Mouse (Mus musculus): ENCODE measurements around the gene Tet2. TPM values are rescaled to one million over a fixed set of nuclear protein-coding genes. Genes with fewer than 3 reads are reported as not detected.

Tet2 gene
- polyA plus RNA-seq, 1 experiment: 24.3 TPM

DNA sequence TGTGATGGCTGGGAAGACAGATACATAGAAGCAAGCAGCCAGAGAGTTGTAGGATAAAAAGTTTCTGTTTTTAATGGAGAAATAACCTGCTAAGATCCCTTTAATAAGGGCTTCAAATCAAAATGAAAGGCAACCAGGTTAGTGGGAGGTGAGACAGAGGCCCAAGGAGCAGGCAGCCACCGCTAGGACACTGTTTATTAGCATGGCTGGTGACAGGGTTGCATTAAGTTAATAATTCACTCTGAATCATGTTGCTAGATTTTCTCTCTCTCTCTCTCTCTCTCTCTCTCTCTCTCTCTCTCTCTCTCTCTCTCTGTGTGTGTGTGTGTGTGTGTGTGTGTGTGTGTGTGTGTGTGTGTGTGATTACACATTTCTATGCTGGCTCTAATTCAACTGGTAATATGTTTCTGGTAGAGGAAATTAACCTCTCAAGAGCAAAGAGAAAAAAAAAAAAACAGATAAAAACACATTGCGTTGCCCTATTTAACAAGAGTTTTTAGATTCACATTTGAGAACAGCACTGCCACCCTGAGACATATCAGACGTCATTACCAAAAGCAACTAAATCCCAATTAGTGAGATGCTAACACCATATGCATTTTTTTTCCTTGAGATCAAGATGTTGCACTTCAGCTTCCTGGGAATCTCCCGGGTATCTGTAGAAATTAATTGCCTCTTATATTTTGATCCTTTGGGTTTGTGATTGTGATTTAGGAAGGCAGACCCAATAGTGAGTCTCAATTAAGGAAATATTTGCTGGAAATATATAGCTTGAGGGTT, 115.4 kb downstream of the Tet2 start:
- TF ChIP-seq POLR2A (IDR thresholded peaks at IDR 0.05; ENCODE audit: low read depth, low read length) (no peak), CTCF (IDR thresholded peaks at IDR 0.05; ENCODE audit: borderline replicate concordance, insufficient read depth, low read length) (no peak)
- no peak overlapping the region for H3K27ac ChIP-seq (ENCODE audit: insufficient read depth, low read length)
- H3K4me1 ChIP-seq (ENCODE audit: control insufficient read depth, insufficient read depth, low read length): no peaks in the 10 kb centered on the region
- no peak overlapping the region for H3K4me3 ChIP-seq (ENCODE audit: insufficient read depth, low read length)

DNA sequence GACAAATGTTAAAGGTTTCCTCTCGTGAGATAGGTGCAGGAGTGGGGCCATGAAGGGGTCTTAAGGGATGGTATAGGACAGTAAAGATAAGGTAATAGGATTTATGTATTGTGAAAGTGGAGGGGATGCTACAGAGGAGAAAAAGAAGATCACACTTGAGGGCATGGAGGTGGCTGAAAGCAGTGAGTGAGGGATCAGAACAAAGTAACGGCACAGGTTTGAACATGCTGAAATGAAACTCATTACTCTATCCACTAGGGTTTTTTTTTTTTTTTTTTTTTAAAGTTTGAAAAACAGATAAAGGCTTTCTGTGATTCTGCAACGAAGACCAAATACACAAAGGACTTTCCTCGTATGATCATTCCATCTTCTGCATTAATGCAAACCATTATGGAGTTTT, 116.9 kb downstream of the Tet2 start:
- no peak for TF ChIP-seq POLR2A (IDR thresholded peaks at IDR 0.05; ENCODE audit: low read depth, low read length)
- TF ChIP-seq CTCF (IDR thresholded peaks at IDR 0.05; ENCODE audit: borderline replicate concordance, insufficient read depth, low read length): no peak
- no peak overlapping the region for H3K27ac ChIP-seq (ENCODE audit: insufficient read depth, low read length)
- H3K4me1 ChIP-seq (ENCODE audit: control insufficient read depth, insufficient read depth, low read length): no peaks in the 10 kb centered on the region
- H3K4me3 ChIP-seq (ENCODE audit: insufficient read depth, low read length): no peak overlapping the region

GRCm38 (mm10) chr3:133423073-133423472, 121.9 kb downstream of the Tet2 start:
- Histone ChIP-seq H3K4me1 (ENCODE audit: control insufficient read depth, insufficient read depth, low read length) (no peaks in the 10 kb centered on the region), H3K4me3 (ENCODE audit: insufficient read depth, low read length) (no peak overlapping the region), H3K27ac (ENCODE audit: insufficient read depth, low read length) (no peak overlapping the region)
- TF ChIP-seq POLR2A (IDR thresholded peaks at IDR 0.05; ENCODE audit: low read depth, low read length) (no peak), CTCF (IDR thresholded peaks at IDR 0.05; ENCODE audit: borderline replicate concordance, insufficient read depth, low read length) (no peak)

DNA sequence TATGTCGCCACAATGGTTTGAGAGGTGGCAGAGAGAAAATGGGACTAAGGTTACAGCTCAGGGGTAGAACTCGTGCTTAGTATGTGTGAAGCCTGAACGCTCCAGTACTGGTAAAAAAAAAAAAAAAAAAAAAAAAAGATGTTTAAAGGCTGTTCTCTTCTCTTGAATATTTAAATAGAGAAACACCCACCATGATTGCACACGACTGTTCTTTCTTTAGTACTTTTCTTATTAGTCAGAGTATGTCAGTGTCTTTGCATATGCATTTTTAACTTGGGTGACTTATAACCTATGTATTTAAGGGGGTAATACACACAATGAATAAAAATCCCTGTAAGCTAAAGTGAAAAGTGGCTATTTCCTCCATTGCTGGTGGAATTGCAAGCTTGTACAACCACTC, 130.2 kb downstream of the Tet2 start:
- Histone ChIP-seq H3K4me3 (ENCODE audit: insufficient read depth, low read length) (no peak overlapping the region), H3K27ac (ENCODE audit: insufficient read depth, low read length) (no peak overlapping the region), H3K4me1 (ENCODE audit: control insufficient read depth, insufficient read depth, low read length) (no peaks in the 10 kb centered on the region)
- TF ChIP-seq POLR2A (IDR thresholded peaks at IDR 0.05; ENCODE audit: low read depth, low read length) (no peak), CTCF (IDR thresholded peaks at IDR 0.05; ENCODE audit: borderline replicate concordance, insufficient read depth, low read length) (no peak)

Other genes starting within 250 kb of the Tet2 start
- gene Ppa2, start 235.0 kb downstream of the Tet2 start, polyA plus RNA-seq (2011; ENCODE audit: insufficient read length, low read depth, missing spikeins): 34.9 and 40.2 TPM in 2 replicates

All from embryonic fibroblast, embryonic 13.5 days (primary cell).